Mouse (Mus musculus) heart, embryonic 13.5 days (tissue): ENCODE measurements around the gene Gprc5d. TPM values are rescaled to one million over a fixed set of nuclear protein-coding genes. Genes with fewer than 3 reads are reported as not detected.

ENCODE experiments used
- ATAC-seq: fragments of 200-750 bp; cut with Nextera tagmentation; 2 replicates; pipeline ENCODE4 v1.8.0; 2017; ENCODE audit warnings: moderate TSS enrichment; ENCODE audit not compliant: insufficient number of reproducible peaks, low FRiP score, low TSS enrichment; ENCODE audit errors: extremely low read depth
- H3K27ac ChIP-seq: fragments of 300-500 bp; sonication (generic); replicated peaks from 2 replicates; pipeline ENCODE4 v1.5.1; 2015; ENCODE audit warnings: moderate library complexity, mild to moderate bottlenecking, inconsistent platforms
- H3K27me3 ChIP-seq: fragments of 300-500 bp; sonication (generic); replicated peaks from 2 replicates; pipeline ENCODE4 v1.6.1; 2015; ENCODE audit warnings: mild to moderate bottlenecking, inconsistent platforms
- H3K36me3 ChIP-seq: fragments of 300-500 bp; sonication (generic); 2 replicates; pipeline ENCODE4 v1.6.1; 2015; ENCODE audit warnings: mild to moderate bottlenecking, inconsistent platforms
- H3K4me1 ChIP-seq: fragments of 300-500 bp; sonication (generic); 2 replicates; pipeline ENCODE4 v1.6.1; 2015; ENCODE audit warnings: inconsistent platforms
- H3K4me2 ChIP-seq: fragments of 300-500 bp; sonication (generic); 2 replicates; pipeline ENCODE4 v1.6.1; 2015; ENCODE audit warnings: inconsistent platforms, mild to moderate bottlenecking, moderate library complexity
- H3K4me3 ChIP-seq: fragments of 300-500 bp; sonication (generic); 2 replicates; pipeline ENCODE4 v1.5.1; 2015; ENCODE audit warnings: moderate library complexity, mild to moderate bottlenecking, inconsistent platforms
- H3K9ac ChIP-seq: fragments of 300-500 bp; sonication (generic); 2 replicates; pipeline ENCODE4 v1.6.1; 2015; ENCODE audit warnings: inconsistent platforms, mild to moderate bottlenecking, moderate library complexity
- H3K9me3 ChIP-seq: fragments of 300-500 bp; sonication (generic); 2 replicates; pipeline ENCODE4 v1.6.1; 2016; ENCODE audit warnings: inconsistent platforms
- WGBS: fragments of 180-500 bp; shearing (Covaris S2); methylation state at CpG from one replicate; pipeline ENCODE4 v1.1.7; 2015; ENCODE audit warnings: mixed read lengths; 5-methylcytosine and 5-hydroxymethylcytosine counted together
- polyA plus RNA-seq: library from polyadenylated mRNA; unstranded; fragments of >200 nt; fragmentation: Nextera tagmentation; extraction: Ambion mirVana; gene quantifications from 2 replicates; pipeline ENCODE4 v1.2.1, GENCODE M21; 2015

Gprc5d gene
- polyA plus RNA-seq, 1 experiment from 2014 or later, result not detected

GRCm38 (mm10) chr6:135092798-135093470, 25.1 kb downstream of the Gprc5d start:
- H3K4me2 ChIP-seq, result no peak overlapping the region
- peaks cover 2% of the 10 kb centered on the region for H3K4me1 ChIP-seq

GRCm38 (mm10) chr6:135090661-135091060, 27.4 kb downstream of the Gprc5d start:
- Histone ChIP-seq H3K27ac (no peak overlapping the region), H3K9ac (no peak overlapping the region), H3K9me3 (no peaks in the 10 kb centered on the region), H3K4me3 (no peak overlapping the region), H3K4me1 (peaks cover 3% of the 10 kb centered on the region), H3K4me2 (no peak overlapping the region), H3K36me3 (no peaks in the 10 kb centered on the region), H3K27me3 (no peaks in the 10 kb centered on the region)
- no peak for ATAC-seq
- WGBS, result 69% methylated on average over 4 of the region's 4 CpGs

More at GRCm38 (mm10) chr6:135092798-135093470, 25.1 kb downstream of the Gprc5d start:
- no peak overlapping the region for H3K27ac ChIP-seq
- no peaks in the 10 kb centered on the region for H3K27me3 ChIP-seq
- no peak overlapping the region for H3K9ac ChIP-seq
- no peaks in the 10 kb centered on the region for H3K9me3 ChIP-seq
- 81% methylated on average over 12 of the region's 12 CpGs for WGBS
- H3K36me3 ChIP-seq, result no peaks in the 10 kb centered on the region
- H3K4me3 ChIP-seq, result no peak overlapping the region
- no peak for ATAC-seq

GRCm38 (mm10) chr6:135089786-135090185, 28.3 kb downstream of the Gprc5d start:
- no peak overlapping the region for H3K4me3 ChIP-seq
- ATAC-seq, result no peak
- peaks cover 3% of the 10 kb centered on the region for H3K4me1 ChIP-seq
- no peak overlapping the region; the same call in 1 of the 2 replicates for H3K9ac ChIP-seq
- WGBS, result 23% methylated on average over 8 of the region's 8 CpGs
- no peaks in the 10 kb centered on the region for H3K27me3 ChIP-seq
- H3K4me2 ChIP-seq, result no peak overlapping the region
- no peak overlapping the region for H3K27ac ChIP-seq
- H3K9me3 ChIP-seq, result no peaks in the 10 kb centered on the region
- no peaks in the 10 kb centered on the region for H3K36me3 ChIP-seq

GRCm38 (mm10) chr6:135087721-135088451, 30.2 kb downstream of the Gprc5d start:
- ATAC-seq, result peak; percentile 59; the same call in 1 of the 2 replicates
- 25% methylated on average over 19 of the region's 19 CpGs for WGBS
- Histone ChIP-seq H3K4me1 (peaks cover 3% of the 10 kb centered on the region), H3K36me3 (0 out of 2 replicates have a peak, but pooled peaks cover 3% of the 10 kb centered on the region), H3K27me3 (no peaks in the 10 kb centered on the region), H3K9ac (no peak overlapping the region), H3K9me3 (no peaks in the 10 kb centered on the region), H3K4me2 (peak overlapping the region; percentile 61), H3K4me3 (peak overlapping the region; percentile 32), H3K27ac (0 out of 2 replicates have a peak overlapping the region, but pooled peaks have one; percentile 34)

- Histone ChIP-seq H3K4me3 (no peak overlapping the region), H3K9me3 (no peaks in the 10 kb centered on the region), H3K27me3 (no peaks in the 10 kb centered on the region), H3K27ac (no peak overlapping the region), H3K9ac (no peak overlapping the region), H3K36me3 (0 out of 2 replicates have a peak, but pooled peaks cover 3% of the 10 kb centered on the region), H3K4me2 (no peak overlapping the region), H3K4me1 (peaks cover 3% of the 10 kb centered on the region)
- WGBS, result 80% methylated on average over 1 of the region's 1 CpGs
- ATAC-seq, result no peak
These were observed 32.4 kb downstream of the Gprc5d start for GRCm38 (mm10) chr6:135085703-135086102.

GRCm38 (mm10) chr6:135083991-135084502, 34.0 kb downstream of the Gprc5d start:
- ATAC-seq, result no peak

GRCm38 (mm10) chr6:135078420-135078819, 39.7 kb downstream of the Gprc5d start:
- peaks cover 11% of the 10 kb centered on the region; the same call in 1 of the 2 replicates for H3K36me3 ChIP-seq
- no peak overlapping the region for H3K9ac ChIP-seq
- ATAC-seq, result no peak
- no peak overlapping the region for H3K4me2 ChIP-seq
- no peaks in the 10 kb centered on the region for H3K9me3 ChIP-seq
- H3K27me3 ChIP-seq, result no peaks in the 10 kb centered on the region
- H3K4me1 ChIP-seq, result no peaks in the 10 kb centered on the region; the same call in 1 of the 2 replicates
- H3K27ac ChIP-seq, result no peak overlapping the region
- no peak overlapping the region for H3K4me3 ChIP-seq
- WGBS, result 32% methylated on average over 12 of the region's 12 CpGs

More at GRCm38 (mm10) chr6:135083991-135084502, 34.0 kb downstream of the Gprc5d start:
- no peak overlapping the region for H3K4me2 ChIP-seq
- WGBS, result 60% methylated on average over 10 of the region's 10 CpGs
- no peaks in the 10 kb centered on the region for H3K27me3 ChIP-seq
- peaks cover 7% of the 10 kb centered on the region; the same call in 1 of the 2 replicates for H3K36me3 ChIP-seq
- no peak overlapping the region for H3K4me3 ChIP-seq
- no peak overlapping the region for H3K27ac ChIP-seq
- H3K9ac ChIP-seq, result no peak overlapping the region
- H3K9me3 ChIP-seq, result no peaks in the 10 kb centered on the region
- peaks cover 3% of the 10 kb centered on the region; the same call in 1 of the 2 replicates for H3K4me1 ChIP-seq

- ATAC-seq, result no peak
- Histone ChIP-seq H3K27me3 (no peaks in the 10 kb centered on the region), H3K4me2 (no peak overlapping the region), H3K4me3 (no peak overlapping the region), H3K27ac (no peak overlapping the region), H3K9me3 (no peaks in the 10 kb centered on the region), H3K4me1 (no peaks in the 10 kb centered on the region; the same call in 1 of the 2 replicates), H3K36me3 (peaks cover 11% of the 10 kb centered on the region; the same call in 1 of the 2 replicates), H3K9ac (no peak overlapping the region)
- 67% methylated on average over 3 of the region's 3 CpGs for WGBS
These were observed 41.9 kb downstream of the Gprc5d start for GRCm38 (mm10) chr6:135076202-135076601.

- no peak for ATAC-seq
- Histone ChIP-seq H3K4me3 (no peak overlapping the region), H3K4me2 (no peak overlapping the region), H3K9me3 (no peaks in the 10 kb centered on the region), H3K27ac (no peak overlapping the region), H3K36me3 (peaks cover 7% of the 10 kb centered on the region; the same call in 1 of the 2 replicates), H3K9ac (no peak overlapping the region), H3K4me1 (no peaks in the 10 kb centered on the region; the same call in 1 of the 2 replicates), H3K27me3 (no peaks in the 10 kb centered on the region)
- WGBS, result 52% methylated on average over 6 of the region's 6 CpGs
These were observed 43.6 kb downstream of the Gprc5d start for GRCm38 (mm10) chr6:135074405-135074947.

GRCm38 (mm10) chr6:135070347-135070746, 47.7 kb downstream of the Gprc5d start:
- H3K27ac ChIP-seq, result no peak overlapping the region
- no peak overlapping the region for H3K4me3 ChIP-seq
- H3K9ac ChIP-seq, result no peak overlapping the region
- WGBS, result 80% methylated on average over 2 of the region's 2 CpGs
- no peaks in the 10 kb centered on the region for H3K36me3 ChIP-seq
- no peak for ATAC-seq
- peaks cover 8% of the 10 kb centered on the region; the same call in 1 of the 2 replicates for H3K27me3 ChIP-seq
- H3K4me1 ChIP-seq, result peaks cover 20% of the 10 kb centered on the region
- H3K9me3 ChIP-seq, result no peaks in the 10 kb centered on the region
- H3K4me2 ChIP-seq, result no peak overlapping the region

GRCm38 (mm10) chr6:135069856-135070255, 48.2 kb downstream of the Gprc5d start:
- no peaks in the 10 kb centered on the region for H3K36me3 ChIP-seq
- no peak overlapping the region for H3K4me3 ChIP-seq
- peaks cover 8% of the 10 kb centered on the region; the same call in 1 of the 2 replicates for H3K27me3 ChIP-seq
- ATAC-seq, result no peak
- H3K4me1 ChIP-seq, result peaks cover 24% of the 10 kb centered on the region
- H3K4me2 ChIP-seq, result no peak overlapping the region
- no peak overlapping the region for H3K27ac ChIP-seq
- no peak overlapping the region for H3K9ac ChIP-seq
- WGBS, result 71% methylated on average over 6 of the region's 6 CpGs
- no peaks in the 10 kb centered on the region for H3K9me3 ChIP-seq
